Mouse (Mus musculus) olfactory bulb, adult 2 months (tissue): ENCODE results near the gene Znfx1. TPM values are rescaled to one million over a fixed set of nuclear protein-coding genes. Genes with fewer than 3 reads are reported as not detected.
A peak's percentile ranks its signal among the peaks of the same experiment; 100 is the strongest.

Source experiments
- H3K27ac ChIP-seq: fragments of 200-500 bp; 2 replicates; pipeline ENCODE4 v1.5.1; 2012; ENCODE audit warnings: low read depth, low read length; ENCODE audit not compliant: insufficient read depth
- H3K4me1 ChIP-seq: fragments of 200-500 bp; 2 replicates; pipeline ENCODE4 v1.6.1; 2012; ENCODE audit warnings: low read length; ENCODE audit not compliant: control insufficient read depth, insufficient read depth
- H3K4me3 ChIP-seq: fragments of 200-500 bp; 2 replicates; pipeline ENCODE4 v1.5.1; 2012; ENCODE audit warnings: mild to moderate bottlenecking, low read depth, low read length, moderate library complexity; ENCODE audit not compliant: insufficient read depth
- CTCF ChIP-seq: fragments of 200-500 bp; IDR thresholded peaks from 2 replicates; pipeline ENCODE4 v1.5.1; 2012; ENCODE audit warnings: low read depth, mild to moderate bottlenecking, low read length, moderate library complexity; ENCODE audit not compliant: insufficient read depth
- POLR2A ChIP-seq: fragments of 200-500 bp; IDR thresholded peaks from 2 replicates; pipeline ENCODE4 v1.6.1; 2012; ENCODE audit warnings: mild to moderate bottlenecking, low read depth, low read length, moderate library complexity; ENCODE audit not compliant: insufficient read depth
- WGBS: fragments of 180-500 bp; shearing (Covaris S2); methylation state at CpG from one replicate; pipeline ENCODE4 v1.1.7; 2018; 5-methylcytosine and 5-hydroxymethylcytosine counted together
- polyA plus RNA-seq: library from polyadenylated mRNA; stranded (reverse); fragments of >200 nt; gene quantifications from 2 replicates; pipeline ENCODE4 v1.2.4, GENCODE M21; 2012; ENCODE audit warnings: low replicate concordance; ENCODE audit not compliant: missing spikeins, insufficient read depth, insufficient read length

Znfx1 gene
- polyA plus RNA-seq, 1 experiment = not detected

DNA sequence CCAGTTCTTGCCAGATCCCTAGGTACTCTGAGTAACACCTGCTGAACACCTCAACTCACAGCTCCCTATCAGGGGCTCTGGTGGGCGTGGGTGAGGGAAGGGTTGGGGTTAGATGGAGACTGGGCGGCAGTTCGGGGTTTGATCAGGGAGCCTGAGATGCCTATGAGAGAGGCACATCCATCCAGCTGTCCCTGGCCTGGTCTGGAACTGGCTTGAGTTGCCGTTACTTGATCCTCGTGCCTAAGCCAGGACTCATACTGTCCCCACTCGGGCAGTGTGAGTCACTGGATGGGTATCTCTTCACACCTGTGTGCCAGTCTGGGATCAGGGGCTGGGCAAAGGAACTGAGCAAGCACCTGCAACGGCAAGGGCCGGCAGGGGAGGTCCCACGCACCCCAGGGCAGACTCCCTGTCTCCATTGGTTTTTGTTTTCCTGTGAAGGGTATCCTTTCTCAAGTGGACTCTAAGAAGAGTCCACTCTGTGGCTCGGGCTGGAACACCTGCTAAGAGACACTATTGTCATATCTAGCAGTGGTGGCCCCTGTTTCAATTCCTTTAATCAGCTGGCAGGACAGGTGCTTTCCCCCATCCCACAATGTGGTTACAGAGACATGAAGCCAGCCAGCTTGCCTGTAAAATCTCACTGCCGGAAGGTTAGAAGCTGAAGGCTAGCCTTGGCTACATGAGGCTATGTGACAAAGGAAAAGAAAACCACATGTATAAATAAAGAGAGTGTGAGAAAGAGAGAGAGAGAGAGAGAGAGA lies 14.6 kb upstream of the Znfx1 start:
- Histone ChIP-seq H3K4me1 (peaks cover 23% of the 10 kb centered on the region), H3K4me3 (no peak overlapping the region), H3K27ac (no peak overlapping the region)
- 88% methylated on average over 11 of the region's 11 CpGs for WGBS
- TF ChIP-seq CTCF (no peak), POLR2A (no peak)

DNA sequence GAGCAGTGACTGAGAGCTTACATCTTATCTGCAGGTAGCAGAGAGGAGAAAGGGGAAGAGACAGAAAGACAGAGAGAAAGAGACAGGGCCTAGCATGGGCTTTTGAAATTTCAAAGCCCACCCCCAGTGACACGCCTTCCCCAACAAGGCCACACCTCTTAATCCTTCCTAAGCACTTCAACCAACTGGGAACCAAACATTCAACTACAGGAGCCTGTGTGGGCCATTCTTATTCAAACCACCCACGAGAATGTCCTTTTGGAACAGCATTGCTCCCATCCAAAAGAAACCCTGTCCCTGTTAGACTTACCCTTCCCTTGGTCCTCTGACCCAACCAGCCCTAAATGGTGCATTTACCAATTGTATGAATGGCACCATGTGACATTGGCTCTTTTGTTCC lies 13.9 kb upstream of the Znfx1 start:
- H3K27ac ChIP-seq = no peak overlapping the region
- TF ChIP-seq POLR2A (no peak), CTCF (no peak)
- WGBS = 86% methylated on average over 2 of the region's 2 CpGs
- peaks cover 25% of the 10 kb centered on the region for H3K4me1 ChIP-seq
- H3K4me3 ChIP-seq = no peak overlapping the region

DNA sequence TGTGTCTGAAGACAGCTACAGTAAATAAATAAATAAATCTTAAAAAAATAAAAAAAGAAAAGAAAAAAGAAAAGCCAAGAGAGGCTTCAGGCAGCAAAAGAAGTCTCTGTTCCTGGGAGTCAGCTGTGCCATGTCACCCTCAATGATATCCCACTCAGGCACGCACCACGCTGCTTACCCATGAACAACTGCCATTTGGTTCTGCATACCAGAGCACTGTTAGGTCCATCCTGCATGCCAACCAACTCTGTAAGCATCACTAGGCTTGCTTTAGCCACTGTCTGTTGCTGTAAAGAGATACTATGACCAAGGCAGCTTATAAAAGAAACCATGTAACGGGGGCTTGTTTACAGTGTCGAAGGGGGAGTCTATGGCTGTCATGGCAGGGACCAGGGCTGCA lies 13.5 kb upstream of the Znfx1 start:
- Histone ChIP-seq H3K27ac (no peak overlapping the region), H3K4me1 (peaks cover 22% of the 10 kb centered on the region), H3K4me3 (no peak overlapping the region)
- 93% methylated on average over 4 of the region's 4 CpGs for WGBS
- TF ChIP-seq POLR2A = no peak
- no peak for TF ChIP-seq CTCF

DNA sequence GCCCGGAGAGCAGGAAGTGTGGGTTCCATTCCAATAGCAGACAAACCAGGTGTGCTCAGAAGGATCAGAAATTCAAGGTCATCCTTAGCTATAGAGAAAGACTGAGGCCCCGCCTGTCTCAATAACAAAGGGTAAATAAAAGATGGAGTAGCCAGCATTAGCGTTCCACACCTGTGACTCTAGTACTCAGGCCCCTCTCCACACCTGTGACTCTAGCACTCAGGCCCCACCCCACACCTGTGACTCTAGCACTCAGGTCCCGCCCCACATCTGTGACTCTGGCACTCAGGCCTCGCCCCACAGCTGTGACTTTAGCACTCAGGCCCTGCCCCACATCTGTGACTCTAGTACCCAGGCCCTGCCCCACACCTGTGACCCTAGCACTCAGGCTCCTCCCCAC lies 11.8 kb upstream of the Znfx1 start:
- Histone ChIP-seq H3K27ac (no peak overlapping the region), H3K4me3 (no peak overlapping the region), H3K4me1 (peaks cover 18% of the 10 kb centered on the region)
- 98% methylated on average over 5 of the region's 5 CpGs for WGBS
- TF ChIP-seq CTCF (no peak), POLR2A (no peak)

DNA sequence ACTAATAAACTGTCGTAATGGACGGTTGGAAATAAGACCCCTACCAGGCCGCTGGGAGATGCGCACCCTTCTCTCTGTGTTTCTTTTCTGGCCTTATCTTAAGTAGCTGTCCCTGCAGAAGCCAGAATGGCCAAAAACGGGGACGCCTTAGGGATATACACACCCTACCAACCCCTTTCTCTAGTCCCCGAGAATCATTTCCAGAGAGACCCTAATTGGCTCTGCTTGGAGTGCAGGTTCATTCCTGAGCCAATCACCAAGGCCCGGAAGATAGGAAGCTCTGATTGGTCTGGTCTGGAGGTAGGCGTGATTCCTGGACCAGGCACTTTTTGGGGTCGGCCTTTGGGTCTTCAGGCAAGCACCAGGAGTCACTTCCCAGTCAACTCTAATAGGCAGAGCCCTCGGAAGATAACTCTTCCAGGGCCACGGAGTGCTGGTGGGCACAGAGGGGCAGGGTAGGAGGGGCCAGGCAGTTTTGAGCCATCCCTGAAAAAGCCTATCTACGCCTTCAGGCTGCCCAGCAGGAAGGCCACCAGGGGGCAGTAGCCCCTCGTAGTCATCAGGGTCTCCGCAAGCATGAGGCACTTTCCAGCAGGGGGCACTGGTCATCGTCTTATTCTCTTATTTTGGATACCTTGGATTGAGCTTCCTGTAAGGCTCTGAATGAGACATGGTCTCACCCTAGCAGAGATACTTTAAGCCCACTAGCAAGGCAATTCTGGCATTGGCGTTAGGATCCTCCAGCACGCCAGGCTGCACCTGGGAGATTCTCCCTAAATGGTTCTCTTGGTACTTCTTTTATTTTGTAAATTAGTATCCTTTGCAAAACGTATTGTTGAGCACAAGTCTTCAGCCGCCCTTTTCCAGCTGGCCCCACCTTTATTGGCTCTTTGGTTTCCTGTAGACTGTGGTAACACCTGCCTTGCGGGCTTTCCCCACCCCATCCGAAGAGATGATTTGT lies 9.1 kb upstream of the Znfx1 start:
- H3K27ac ChIP-seq = peak overlapping the region; percentile 85
- WGBS = 4% methylated on average over 22 of the region's 22 CpGs
- TF ChIP-seq POLR2A (no peak), CTCF (peak; percentile 99)
- peak overlapping the region; percentile 51 for H3K4me3 ChIP-seq
- peaks cover 3% of the 10 kb centered on the region; the same call in 1 of the 2 replicates for H3K4me1 ChIP-seq

DNA sequence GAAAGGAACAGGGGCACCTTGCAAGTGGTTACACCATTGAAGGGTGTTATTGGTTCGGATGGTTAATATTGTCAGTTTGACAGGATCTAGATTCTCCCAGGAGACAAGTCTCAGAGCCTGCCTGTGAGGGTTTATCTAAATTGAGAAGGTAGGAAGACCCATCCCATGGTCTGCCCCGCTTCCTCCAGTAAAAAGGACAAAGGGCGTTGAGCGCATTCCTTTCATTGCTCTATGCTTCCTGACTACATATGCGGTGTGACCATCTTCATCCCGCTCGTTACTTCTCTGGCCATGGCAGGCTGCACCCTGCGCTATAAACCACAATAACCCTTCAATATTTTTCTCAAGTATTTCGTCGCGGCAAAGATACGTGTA lies 8.4 kb upstream of the Znfx1 start:
- Histone ChIP-seq H3K4me3 (peak overlapping the region; percentile 51), H3K27ac (peak overlapping the region; percentile 85), H3K4me1 (peaks cover 3% of the 10 kb centered on the region; the same call in 1 of the 2 replicates)
- 17% methylated on average over 12 of the region's 12 CpGs for WGBS
- TF ChIP-seq POLR2A = no peak
- no peak for TF ChIP-seq CTCF

DNA sequence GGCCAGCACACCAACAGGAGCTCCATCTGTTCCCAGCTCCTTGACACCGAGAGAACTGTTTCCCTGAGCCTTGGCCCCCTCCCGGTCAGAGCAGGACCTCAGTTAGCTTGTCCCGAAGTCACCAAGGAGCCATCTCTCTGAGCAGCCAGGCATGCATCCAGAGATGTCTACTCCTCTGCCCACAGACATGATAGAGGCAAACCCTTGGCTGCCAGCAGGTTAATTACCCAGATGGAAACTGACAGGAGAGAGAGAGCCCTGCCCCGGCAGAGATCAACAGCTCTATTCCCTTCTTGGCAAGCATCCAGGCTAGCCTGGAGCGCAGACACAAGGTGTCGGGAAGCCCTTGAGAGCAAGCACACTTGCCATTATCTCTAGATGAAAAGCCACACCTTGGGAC lies 7.5 kb upstream of the Znfx1 start:
- 50% methylated on average over 6 of the region's 6 CpGs for WGBS
- Histone ChIP-seq H3K27ac (no peak overlapping the region), H3K4me1 (peaks cover 3% of the 10 kb centered on the region; the same call in 1 of the 2 replicates), H3K4me3 (no peak overlapping the region)
- no peak for TF ChIP-seq CTCF
- TF ChIP-seq POLR2A = no peak

DNA sequence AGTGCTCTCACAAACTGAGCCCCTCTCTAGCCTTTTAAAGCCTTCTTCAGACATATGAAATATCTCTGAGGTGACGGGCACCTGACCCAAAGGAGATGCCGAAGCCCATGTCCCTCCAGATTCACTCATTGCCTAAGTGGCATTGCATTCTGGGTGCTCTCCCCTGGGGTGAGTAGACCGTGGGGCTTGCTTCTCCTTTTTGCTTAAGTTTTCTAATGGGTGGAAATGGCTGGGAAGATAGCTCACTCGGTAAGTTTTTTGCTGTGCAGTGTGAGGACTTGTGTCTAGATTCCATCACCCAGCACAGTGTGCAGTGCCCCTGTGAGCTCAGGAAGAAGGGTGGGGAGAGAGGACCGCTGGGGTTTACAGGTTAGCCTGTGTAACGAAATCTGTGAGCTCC lies 4.8 kb upstream of the Znfx1 start:
- TF ChIP-seq POLR2A (no peak), CTCF (no peak)
- WGBS = 47% methylated on average over 6 of the region's 6 CpGs
- Histone ChIP-seq H3K27ac (no peak overlapping the region), H3K4me3 (no peak overlapping the region), H3K4me1 (peaks cover 5% of the 10 kb centered on the region)
